Mouse (Mus musculus): ENCODE measurements around the gene Gm12216.
"Not testable (repeated sequence)": the region's sequence is repeated elsewhere in the genome, so short reads cannot be mapped to it uniquely, and the experiment has no call there.

DNA sequence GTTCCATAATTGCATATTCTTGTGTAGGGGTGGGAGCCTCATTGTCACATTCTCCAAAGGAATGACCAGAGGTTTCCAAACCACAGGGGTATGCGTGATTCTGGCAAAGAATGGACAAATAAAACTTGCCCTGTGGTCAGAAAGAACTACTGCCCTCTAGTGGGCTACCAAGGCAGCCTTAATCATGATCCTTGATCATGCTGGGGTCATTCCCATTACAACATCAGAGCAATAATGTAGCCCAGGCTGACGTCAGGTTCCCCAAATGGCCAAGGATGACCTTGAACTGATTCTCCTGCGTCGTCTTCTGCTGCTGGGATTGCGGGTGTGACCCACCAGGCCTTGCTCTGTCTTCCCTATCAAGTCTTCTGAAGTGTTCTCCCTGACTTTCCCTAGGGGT is 9.3 kb upstream of the Gm12216 start:
- not testable (repeated sequence) for TF ChIP-seq POLR2A, CTCF (IDR thresholded peaks at IDR 0.05; ENCODE audit: extremely low read depth, insufficient read depth, low read length)
